Mouse (Mus musculus) liver, adult 2 months (tissue): ENCODE results near the gene Chst13.

Experiments
- CTCF ChIP-seq: fragments of 200-500 bp; IDR thresholded peaks from 2 replicates; pipeline ENCODE4 v1.5.1; 2011; ENCODE audit warnings: low read depth, low read length, control low read depth
- POLR2A ChIP-seq: fragments of 200-500 bp; IDR thresholded peaks from 2 replicates; pipeline ENCODE4 v1.6.1; 2011; ENCODE audit warnings: low read length, control low read depth; ENCODE audit not compliant: insufficient read depth; ENCODE audit errors: extremely low read depth

DNA sequence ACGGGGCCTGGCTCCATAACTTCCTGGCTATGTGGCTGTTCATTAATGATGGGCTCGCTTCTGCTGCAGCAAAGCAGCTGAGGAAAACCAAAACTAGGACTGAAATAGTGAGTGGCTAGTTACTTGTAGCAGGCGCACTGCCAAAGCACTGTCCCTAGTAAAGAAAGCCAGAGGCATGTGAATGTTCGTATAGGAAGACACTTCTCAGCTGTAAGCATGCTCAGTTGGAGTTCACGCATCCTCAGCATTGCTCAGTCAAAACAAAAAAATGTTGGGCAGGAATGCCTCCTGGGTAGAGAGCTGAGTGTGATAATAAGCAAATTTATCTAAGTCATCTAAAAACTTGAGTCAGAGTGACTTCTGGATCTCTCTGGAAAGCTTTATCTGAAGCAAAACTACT lies 33.2 kb upstream of the Chst13 start:
- no peak for TF ChIP-seq POLR2A
- no peak for TF ChIP-seq CTCF
